Mouse (Mus musculus): ENCODE data around the gene Mprip. TPM values are rescaled to one million over a fixed set of nuclear protein-coding genes. Genes with fewer than 3 reads are reported as not detected.

Gene Mprip
- polyA plus RNA-seq, 1 experiment from 2014 or later = 77.3 TPM

DNA sequence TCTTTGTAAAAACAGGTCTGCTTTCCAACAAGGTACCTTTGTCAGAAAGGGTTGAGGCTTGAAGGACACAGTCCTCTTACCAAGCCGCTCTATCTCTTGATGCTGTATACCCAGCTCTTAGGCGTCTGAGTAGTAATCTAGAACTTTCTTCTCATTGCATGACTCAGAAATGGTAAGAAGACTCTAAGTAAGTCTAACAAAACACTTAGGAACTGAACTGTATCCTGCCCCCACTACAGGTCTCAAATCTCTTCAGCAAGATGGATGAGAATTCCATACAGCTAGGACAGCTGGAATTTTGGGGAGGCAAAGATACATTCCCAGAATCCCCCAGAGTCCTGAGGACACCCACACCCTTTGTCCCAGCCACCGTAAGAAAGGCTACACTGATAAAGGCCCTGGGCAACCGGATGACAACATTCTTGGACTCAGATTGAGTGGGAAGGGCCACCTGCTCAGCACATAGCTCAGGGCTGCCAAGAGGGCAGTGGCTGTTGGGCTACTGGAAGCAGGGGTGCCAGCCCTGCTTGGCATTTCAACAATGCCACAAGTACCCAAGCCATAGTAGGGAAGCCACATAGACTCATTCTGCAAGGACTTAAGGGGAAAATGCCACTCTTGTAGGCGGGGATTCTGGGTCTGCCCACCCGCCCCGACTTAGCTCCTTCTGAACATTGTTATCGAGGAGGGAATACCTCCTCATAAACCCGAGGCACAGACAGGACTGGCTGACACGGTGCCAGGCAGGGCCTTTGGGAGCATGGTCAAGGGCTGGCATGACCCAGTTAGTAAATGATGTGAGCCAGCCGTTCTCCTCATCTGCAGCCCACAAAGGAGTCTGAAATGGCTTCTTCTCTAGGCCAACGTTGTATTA is 25.0 kb upstream of the Mprip start:
- no peak for ATAC-seq (ENCODE audit: low FRiP score)
- Histone ChIP-seq H3K9me3 (no peaks in the 10 kb centered on the region), H3K9ac (no peak overlapping the region), H3K4me3 (replicated peaks) (no peak overlapping the region), H3K36me3 (replicated peaks) (no peaks in the 10 kb centered on the region), H3K27me3 (no peaks in the 10 kb centered on the region), H3K4me1 (no peaks in the 10 kb centered on the region; the same call in 1 of the 2 replicates), H3K27ac (no peak overlapping the region), H3K4me2 (no peak overlapping the region)
- 75% methylated on average over 12 of the region's 12 CpGs for WGBS

DNA sequence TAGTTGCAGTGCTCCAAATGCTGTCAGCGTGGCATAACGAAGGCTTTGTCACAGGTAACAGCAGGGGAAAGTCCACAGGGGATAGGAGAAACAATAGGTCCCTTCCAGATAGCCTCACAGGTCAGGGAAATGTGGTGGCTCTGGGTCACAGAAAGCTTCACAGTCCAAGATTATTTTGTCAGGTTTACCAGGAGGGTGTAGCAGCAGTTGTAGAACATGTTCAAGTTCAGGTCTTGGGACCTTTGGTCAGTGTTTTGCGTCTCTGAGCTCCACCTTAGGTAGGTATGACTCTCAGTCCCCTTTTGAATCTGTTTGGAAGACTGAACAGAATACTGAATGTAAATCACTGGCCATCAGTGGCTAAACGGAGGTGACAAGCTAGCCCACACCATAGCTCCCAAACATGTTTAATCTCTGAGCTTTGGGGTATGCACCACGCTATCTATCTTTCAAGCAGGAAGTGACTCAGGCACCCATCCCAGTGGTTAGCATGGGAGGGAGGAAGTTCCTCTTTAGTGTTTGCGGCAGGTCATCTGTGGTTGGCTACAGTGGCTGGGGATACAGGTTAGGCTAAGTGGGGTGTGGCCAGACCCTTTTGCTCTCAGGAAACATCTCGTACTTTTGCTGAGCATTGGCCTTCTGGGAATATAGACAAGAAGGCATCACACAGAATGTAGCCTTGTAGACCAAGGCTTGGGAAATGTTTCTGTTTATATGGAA is 24.2 kb upstream of the Mprip start:
- WGBS = 78% methylated on average over 7 of the region's 7 CpGs
- no peak for ATAC-seq (ENCODE audit: low FRiP score)
- Histone ChIP-seq H3K9ac (no peak overlapping the region), H3K36me3 (replicated peaks) (no peaks in the 10 kb centered on the region), H3K4me2 (no peak overlapping the region), H3K27ac (no peak overlapping the region), H3K9me3 (no peaks in the 10 kb centered on the region), H3K4me3 (replicated peaks) (no peak overlapping the region), H3K4me1 (no peaks in the 10 kb centered on the region; the same call in 1 of the 2 replicates), H3K27me3 (no peaks in the 10 kb centered on the region)

- Histone ChIP-seq H3K27ac (no peak overlapping the region), H3K36me3 (replicated peaks) (no peaks in the 10 kb centered on the region), H3K9me3 (no peaks in the 10 kb centered on the region), H3K4me3 (replicated peaks) (no peak overlapping the region), H3K9ac (no peak overlapping the region), H3K4me1 (no peaks in the 10 kb centered on the region), H3K27me3 (no peaks in the 10 kb centered on the region), H3K4me2 (no peak overlapping the region)
- WGBS = 81% methylated on average over 4 of the region's 4 CpGs
- ATAC-seq (ENCODE audit: low FRiP score) = no peak
Observed at GRCm38 (mm10) chr11:59639957-59640643, 21.0 kb upstream of the Mprip start.

- Histone ChIP-seq H3K36me3 (replicated peaks) (no peaks in the 10 kb centered on the region), H3K9ac (no peak overlapping the region), H3K4me1 (no peaks in the 10 kb centered on the region), H3K27me3 (no peaks in the 10 kb centered on the region; the same call in 1 of the 2 replicates), H3K27ac (no peak overlapping the region), H3K9me3 (no peaks in the 10 kb centered on the region), H3K4me3 (replicated peaks) (no peak overlapping the region), H3K4me2 (no peak overlapping the region)
- 82% methylated on average over 5 of the region's 5 CpGs for WGBS
- no peak for ATAC-seq (ENCODE audit: low FRiP score)
Observed at GRCm38 (mm10) chr11:59641227-59641626, 19.9 kb upstream of the Mprip start.

DNA sequence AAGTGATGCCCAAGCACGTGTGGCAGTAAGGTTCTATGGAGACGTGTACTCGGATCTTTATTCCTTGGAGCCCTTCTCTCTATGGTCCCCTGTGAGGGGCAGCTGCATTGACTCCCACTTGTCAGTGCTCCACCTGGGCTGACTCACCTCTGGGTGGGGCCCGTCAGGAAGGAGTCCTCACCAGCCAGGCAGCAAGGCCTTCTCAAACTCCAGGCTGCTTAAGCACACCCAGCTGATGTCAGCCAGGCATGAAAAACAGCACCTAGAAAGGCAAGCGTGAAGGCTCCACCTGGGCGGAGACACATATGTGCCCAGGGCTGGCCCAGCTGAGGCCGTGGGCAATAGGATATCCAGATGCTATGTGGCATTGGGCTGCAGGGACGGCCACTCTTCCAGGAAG is 18.7 kb upstream of the Mprip start:
- H3K4me3 ChIP-seq (replicated peaks) = no peak overlapping the region
- H3K4me2 ChIP-seq = no peak overlapping the region
- H3K36me3 ChIP-seq (replicated peaks) = no peaks in the 10 kb centered on the region
- no peak overlapping the region for H3K9ac ChIP-seq
- 88% methylated on average over 8 of the region's 8 CpGs for WGBS
- H3K27me3 ChIP-seq = peaks cover 3% of the 10 kb centered on the region; the same call in 1 of the 2 replicates
- ATAC-seq (ENCODE audit: low FRiP score) = no peak
- H3K4me1 ChIP-seq = no peaks in the 10 kb centered on the region
- H3K27ac ChIP-seq = no peak overlapping the region
- H3K9me3 ChIP-seq = no peaks in the 10 kb centered on the region

- Histone ChIP-seq H3K27ac (no peak overlapping the region), H3K4me3 (replicated peaks) (no peak overlapping the region), H3K36me3 (replicated peaks) (no peaks in the 10 kb centered on the region), H3K9ac (no peak overlapping the region), H3K27me3 (peaks cover 3% of the 10 kb centered on the region; the same call in 1 of the 2 replicates), H3K4me1 (no peaks in the 10 kb centered on the region), H3K9me3 (no peaks in the 10 kb centered on the region), H3K4me2 (no peak overlapping the region)
- 65% methylated on average over 7 of the region's 7 CpGs for WGBS
- no peak for ATAC-seq (ENCODE audit: low FRiP score)
Observed at GRCm38 (mm10) chr11:59645036-59645435, 16.1 kb upstream of the Mprip start.

- no peak overlapping the region for H3K4me2 ChIP-seq
- H3K27ac ChIP-seq = no peak overlapping the region
- 74% methylated on average over 4 of the region's 4 CpGs for WGBS
- no peaks in the 10 kb centered on the region for H3K36me3 ChIP-seq (replicated peaks)
- ATAC-seq (ENCODE audit: low FRiP score) = no peak
- no peak overlapping the region for H3K4me3 ChIP-seq (replicated peaks)
- H3K9ac ChIP-seq = no peak overlapping the region
- H3K27me3 ChIP-seq = peaks cover 3% of the 10 kb centered on the region; the same call in 1 of the 2 replicates
- H3K9me3 ChIP-seq = no peaks in the 10 kb centered on the region
- H3K4me1 ChIP-seq = no peaks in the 10 kb centered on the region
Observed at GRCm38 (mm10) chr11:59649058-59649457, 12.0 kb upstream of the Mprip start.

DNA sequence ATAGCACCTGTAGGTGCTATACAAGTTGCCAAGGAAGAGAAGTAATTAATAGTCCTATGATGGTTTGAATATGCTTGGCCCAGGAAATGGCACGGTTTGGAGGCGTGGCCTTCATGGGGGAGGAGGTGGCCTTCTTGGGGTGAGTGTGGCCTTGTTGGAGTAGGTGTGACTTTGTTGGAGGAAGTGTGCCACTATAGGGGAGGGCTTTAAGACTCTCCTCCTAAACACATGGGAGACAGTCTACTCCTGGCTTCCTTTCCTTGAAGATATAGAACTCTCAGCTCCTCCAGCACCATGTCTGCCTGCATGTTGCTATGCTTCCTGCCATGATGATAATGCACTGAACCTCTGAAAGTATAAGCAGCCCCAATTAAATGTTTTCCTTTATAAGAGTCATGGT is 8.1 kb upstream of the Mprip start:
- H3K36me3 ChIP-seq (replicated peaks) = no peaks in the 10 kb centered on the region
- no peak overlapping the region for H3K9ac ChIP-seq
- no peak overlapping the region for H3K4me3 ChIP-seq (replicated peaks)
- H3K4me2 ChIP-seq = no peak overlapping the region
- H3K4me1 ChIP-seq = no peaks in the 10 kb centered on the region
- WGBS = 87% methylated on average over 2 of the region's 2 CpGs
- no peaks in the 10 kb centered on the region for H3K27me3 ChIP-seq
- H3K9me3 ChIP-seq = no peaks in the 10 kb centered on the region
- no peak overlapping the region for H3K27ac ChIP-seq
- ATAC-seq (ENCODE audit: low FRiP score) = no peak

GRCm38 (mm10) chr11:59653547-59653946 is 7.6 kb upstream of the Mprip start:
- Histone ChIP-seq H3K9ac (no peak overlapping the region), H3K4me1 (no peaks in the 10 kb centered on the region), H3K9me3 (no peaks in the 10 kb centered on the region), H3K27ac (no peak overlapping the region), H3K27me3 (no peaks in the 10 kb centered on the region), H3K4me2 (no peak overlapping the region), H3K4me3 (replicated peaks) (no peak overlapping the region), H3K36me3 (replicated peaks) (no peaks in the 10 kb centered on the region)
- WGBS = 89% methylated on average over 2 of the region's 2 CpGs
- no peak for ATAC-seq (ENCODE audit: low FRiP score)

- H3K27ac ChIP-seq = no peak overlapping the region
Observed at GRCm38 (mm10) chr11:59655337-59655736, 5.8 kb upstream of the Mprip start.

DNA sequence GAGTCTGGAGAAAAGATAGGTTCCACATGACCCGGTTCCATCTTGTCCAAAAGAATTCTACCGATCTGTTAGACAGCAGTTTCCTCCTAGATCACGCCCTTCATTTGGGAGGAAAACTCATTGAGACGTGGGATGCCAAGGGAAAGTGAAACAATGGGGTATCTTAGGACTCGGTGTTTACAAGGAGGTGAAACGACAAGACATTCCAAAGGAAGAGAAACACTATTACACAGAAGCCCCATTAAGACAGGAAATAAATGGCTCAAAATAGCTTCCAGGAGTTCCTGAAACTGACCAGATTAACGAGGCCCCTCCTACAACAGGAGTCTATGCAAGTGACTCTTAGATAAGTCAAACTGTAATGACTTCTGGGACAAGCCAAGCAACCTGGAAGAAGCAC is 5.1 kb upstream of the Mprip start:
- no peaks in the 10 kb centered on the region for H3K36me3 ChIP-seq (replicated peaks)
- ATAC-seq (ENCODE audit: low FRiP score) = no peak
- no peak overlapping the region for H3K4me2 ChIP-seq
- no peak overlapping the region for H3K4me3 ChIP-seq (replicated peaks)
- no peak overlapping the region for H3K27ac ChIP-seq
- no peaks in the 10 kb centered on the region for H3K9me3 ChIP-seq
- H3K27me3 ChIP-seq = peaks cover 9% of the 10 kb centered on the region
- H3K4me1 ChIP-seq = peaks cover 2% of the 10 kb centered on the region; the same call in 1 of the 2 replicates
- H3K9ac ChIP-seq = no peak overlapping the region
- 74% methylated on average over 7 of the region's 7 CpGs for WGBS

More at GRCm38 (mm10) chr11:59655337-59655736, 5.8 kb upstream of the Mprip start:
- ATAC-seq (ENCODE audit: low FRiP score) = no peak
- H3K4me2 ChIP-seq = no peak overlapping the region
- H3K36me3 ChIP-seq (replicated peaks) = no peaks in the 10 kb centered on the region
- no peak overlapping the region for H3K4me3 ChIP-seq (replicated peaks)
- H3K27me3 ChIP-seq = peaks cover 4% of the 10 kb centered on the region
- WGBS = 78% methylated on average over 5 of the region's 5 CpGs
- H3K9ac ChIP-seq = no peak overlapping the region
- no peaks in the 10 kb centered on the region for H3K4me1 ChIP-seq
- H3K9me3 ChIP-seq = no peaks in the 10 kb centered on the region

GRCm38 (mm10) chr11:59661601-59662248 is 620 bp downstream of the Mprip start:
- Histone ChIP-seq H3K9ac (peak overlapping the region; percentile 82), H3K27me3 (peaks cover 12% of the 10 kb centered on the region), H3K27ac (peak overlapping the region; percentile 69), H3K4me3 (replicated peaks) (peak overlapping the region; percentile 66), H3K9me3 (no peaks in the 10 kb centered on the region), H3K4me2 (peak overlapping the region; percentile 88), H3K4me1 (peaks cover 38% of the 10 kb centered on the region), H3K36me3 (replicated peaks) (no peaks in the 10 kb centered on the region)
- WGBS = under 1% methylated on average over 28 of the region's 28 CpGs
- ATAC-seq (ENCODE audit: low FRiP score) = peak; percentile 9; the same call in 1 of the 2 replicates

All from forebrain, embryonic 12.5 days (tissue).